Mouse (Mus musculus) common myeloid progenitor, adult 5-6 weeks (primary cell): Measurements from ENCODE around the gene Igf2bp1. TPM values are rescaled to one million over a fixed set of nuclear protein-coding genes. Genes with fewer than 3 reads are reported as not detected.

Experiments
- ATAC-seq: replicated peaks from 2 replicates; pipeline ENCODE4 v1.8.0; 2016; ENCODE audit warnings: low read depth, mild to moderate bottlenecking, moderate TSS enrichment, inconsistent platforms; ENCODE audit not compliant: poor library complexity, severe bottlenecking
- total RNA-seq: library from RNA; stranded (forward); fragments of 200-1000, 187-1606 nt; gene quantifications from 2 replicates; pipeline ENCODE4 v1.2.3, GENCODE M21; 2017

Gene Igf2bp1
- total RNA-seq, 1 experiment from 2014 or later, result not detected

- no peak for ATAC-seq
These were observed 94.2 kb downstream of the Igf2bp1 start for GRCm38 (mm10) chr11:95911579-95911978.

DNA sequence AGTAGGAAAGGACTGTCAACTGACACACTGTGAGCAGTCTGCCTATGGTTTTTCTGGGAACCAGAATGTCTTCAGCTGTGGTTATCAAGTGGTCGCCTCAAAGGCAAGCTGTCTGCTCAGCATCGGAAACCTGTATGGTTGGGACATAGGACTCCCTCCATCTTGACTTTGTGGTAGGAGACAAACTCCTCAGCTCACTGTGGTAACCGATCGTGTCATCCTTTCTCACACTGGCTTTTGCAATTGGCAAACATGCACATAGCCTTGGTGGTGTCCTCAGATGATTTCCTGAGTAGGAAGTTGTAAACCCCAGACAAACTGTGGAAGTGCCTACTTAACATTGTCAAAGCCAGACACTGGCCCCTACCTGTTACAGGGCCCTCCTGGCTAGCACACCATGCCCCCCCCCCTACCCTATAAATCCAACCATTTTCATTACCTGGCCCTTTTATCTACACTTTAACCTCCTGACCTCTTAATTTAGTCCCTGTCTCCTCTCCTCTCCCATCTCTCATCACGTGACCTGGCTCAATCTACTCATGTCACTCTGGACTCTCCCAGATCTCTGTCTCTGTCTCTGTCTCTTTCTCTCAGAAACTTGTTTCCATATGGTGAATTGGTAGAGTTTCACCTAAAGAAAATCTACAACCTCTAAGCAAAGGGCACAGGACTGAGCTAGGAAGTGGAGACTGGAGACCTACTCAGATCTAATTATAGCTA is 97.8 kb downstream of the Igf2bp1 start:
- peak; percentile 74 for ATAC-seq

Other genes starting within 250 kb of the Igf2bp1 start
- gene Phospho1, start 181.4 kb downstream of the Igf2bp1 start, total RNA-seq, result 0.37 and 1.4 TPM in 2 replicates
- 2.6 and 10.2 TPM in 2 replicates for gene Gngt2, start 168.7 kb downstream of the Igf2bp1 start, total RNA-seq
- 5.9 TPM in 2 replicates for gene Abi3, start 163.5 kb downstream of the Igf2bp1 start, total RNA-seq
- not detected in 2 replicates for gene B4galnt2, start 91.0 kb downstream of the Igf2bp1 start, total RNA-seq
- gene Gip, start 18.6 kb upstream of the Igf2bp1 start, total RNA-seq, result not detected in 2 replicates
- gene Snf8, start 28.9 kb upstream of the Igf2bp1 start, total RNA-seq, result 41.2 and 42.4 TPM in 2 replicates
- 12.0 and 20.1 TPM in 2 replicates for gene Ube2z, start 59.4 kb upstream of the Igf2bp1 start, total RNA-seq
- 110 and 145 TPM in 2 replicates for gene Atp5g1, start 69.7 kb upstream of the Igf2bp1 start, total RNA-seq
- not detected in 2 replicates for gene Calcoco2, start 106.0 kb upstream of the Igf2bp1 start, total RNA-seq
- not detected in 2 replicates for gene Ttll6, start 127.8 kb upstream of the Igf2bp1 start, total RNA-seq
- gene Hoxb13, start 188.4 kb upstream of the Igf2bp1 start, total RNA-seq, result not detected in 2 replicates